Comparison of ENCODE assay signal across 8 mouse cellular contexts in the genomic region with DNA sequence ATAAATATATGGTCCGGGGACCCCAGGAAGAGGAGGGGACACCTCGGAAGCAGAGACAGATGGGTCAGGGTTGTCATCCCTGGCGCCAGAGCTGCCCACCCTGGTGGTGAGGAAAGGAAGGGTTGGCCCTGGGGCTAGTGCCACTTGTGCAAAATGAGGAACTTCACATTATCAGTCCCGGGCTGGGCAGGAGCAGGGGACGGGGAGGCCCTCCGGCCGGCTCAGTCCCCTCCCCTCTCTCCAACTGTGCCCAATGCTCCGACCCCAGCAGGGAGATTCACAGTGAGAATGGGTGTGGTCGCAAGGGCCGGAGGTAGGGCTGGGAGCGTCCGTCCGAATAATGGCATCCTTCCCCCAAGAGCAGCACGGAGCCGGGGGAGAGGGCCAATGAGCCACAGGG. TPM values are rescaled to one million over a fixed set of nuclear protein-coding genes. Genes with fewer than 3 reads are reported as not detected.
DNase-seq lines count a peak whose midpoint lies in the region; ATAC-seq lines count a peak whose summit lies in the region.

No protein-coding gene starts in this region.

- DNase-seq in forebrain, embryonic 14.5 days (ENCODE audit: low spot score), result no peak
- no peak for DNase-seq in neural tube, embryonic 10.5 days (ENCODE audit: extremely low spot score, low spot score)
- DNase-seq in limb, embryonic 11.5 days (ENCODE audit: low spot score), result no peak
- DNase-seq in frontal cortex, adult 2 months (ENCODE audit: extremely low spot score in 1 of 2, low spot score in 1 of 2), result no peak
- no peak for DNase-seq in ovary, postnatal 14 days (ENCODE audit: low spot score)

- H3K27ac ChIP-seq in forebrain, embryonic 14.5 days (ENCODE audit: low read depth, low read length), result no peak overlapping the region
- H3K27ac ChIP-seq in forebrain, embryonic 13.5 days, result no peak overlapping the region
- H3K27ac ChIP-seq in neural tube, embryonic 12.5 days, result no peak overlapping the region
- H3K27ac ChIP-seq in limb, embryonic 11.5 days (replicated peaks; ENCODE audit: low read depth, low read length), result no peak overlapping the region
- H3K27ac ChIP-seq in stomach, embryonic 16.5 days (ENCODE audit: low read length), result peak overlapping the region; percentile 94

- H3K9me3 ChIP-seq in forebrain, embryonic 14.5 days (replicated peaks; ENCODE audit: control insufficient read depth, low read length), result no peaks in the 10 kb centered on the region
- no peaks in the 10 kb centered on the region for H3K9me3 ChIP-seq in forebrain, embryonic 13.5 days (replicated peaks)
- H3K9me3 ChIP-seq in neural tube, embryonic 12.5 days, result no peaks in the 10 kb centered on the region
- no peaks in the 10 kb centered on the region for H3K9me3 ChIP-seq in limb, embryonic 11.5 days (ENCODE audit: control insufficient read depth, low read length)
- H3K9me3 ChIP-seq in stomach, embryonic 16.5 days (replicated peaks; ENCODE audit: control insufficient read depth, low read length), result no peaks in the 10 kb centered on the region

- no peak for ATAC-seq in forebrain, embryonic 14.5 days
- ATAC-seq in forebrain, embryonic 13.5 days, result no peak
- ATAC-seq in neural tube, embryonic 12.5 days (ENCODE audit: low FRiP score, low read depth), result no peak
- no peak for ATAC-seq in limb, embryonic 11.5 days (ENCODE audit: insufficient number of reproducible peaks, low FRiP score, low TSS enrichment, low read depth)
- no peak for ATAC-seq in stomach, embryonic 16.5 days (ENCODE audit: insufficient read depth, low FRiP score)

- 0 out of 2 replicates have a peak overlapping the region, but pooled peaks have one; percentile 19 for H3K4me3 ChIP-seq in forebrain, embryonic 14.5 days (ENCODE audit: low read depth, low read length)
- no peak overlapping the region for H3K4me3 ChIP-seq in forebrain, embryonic 13.5 days
- H3K4me3 ChIP-seq in neural tube, embryonic 12.5 days, result no peak overlapping the region; the same call in 1 of the 2 replicates
- peak overlapping the region; percentile 54; the same call in 1 of the 2 replicates for H3K4me3 ChIP-seq in limb, embryonic 11.5 days (ENCODE audit: low read depth, low read length)
- peak overlapping the region; percentile 73 for H3K4me3 ChIP-seq in stomach, embryonic 16.5 days (replicated peaks; ENCODE audit: low read length)

- H3K36me3 ChIP-seq in forebrain, embryonic 14.5 days (ENCODE audit: control insufficient read depth, insufficient read depth, low read length), result peaks cover 31% of the 10 kb centered on the region
- H3K36me3 ChIP-seq in forebrain, embryonic 13.5 days (ENCODE audit: poor library complexity, severe bottlenecking), result peaks cover 40% of the 10 kb centered on the region
- peaks cover 38% of the 10 kb centered on the region for H3K36me3 ChIP-seq in neural tube, embryonic 12.5 days
- peaks cover 5% of the 10 kb centered on the region; the same call in 1 of the 2 replicates for H3K36me3 ChIP-seq in limb, embryonic 11.5 days (ENCODE audit: control insufficient read depth, insufficient read depth, low read length)
- peaks cover 5% of the 10 kb centered on the region; the same call in 1 of the 2 replicates for H3K36me3 ChIP-seq in stomach, embryonic 16.5 days (ENCODE audit: control insufficient read depth, insufficient read depth, low read length)

- H3K9ac ChIP-seq in forebrain, embryonic 14.5 days (ENCODE audit: low read length), result no peak overlapping the region
- no peak overlapping the region for H3K9ac ChIP-seq in forebrain, embryonic 13.5 days
- no peak overlapping the region for H3K9ac ChIP-seq in neural tube, embryonic 12.5 days
- H3K9ac ChIP-seq in limb, embryonic 11.5 days (ENCODE audit: low read length), result no peak overlapping the region
- H3K9ac ChIP-seq in stomach, embryonic 16.5 days (ENCODE audit: low read length), result peak overlapping the region; percentile 86

- peaks cover 65% of the 10 kb centered on the region for H3K27me3 ChIP-seq in forebrain, embryonic 14.5 days (replicated peaks; ENCODE audit: control insufficient read depth, insufficient read depth, low read length)
- peaks cover 72% of the 10 kb centered on the region for H3K27me3 ChIP-seq in forebrain, embryonic 13.5 days
- H3K27me3 ChIP-seq in neural tube, embryonic 12.5 days (replicated peaks), result peaks cover 75% of the 10 kb centered on the region
- H3K27me3 ChIP-seq in limb, embryonic 11.5 days (ENCODE audit: control insufficient read depth, insufficient read depth, low read length), result peaks cover 58% of the 10 kb centered on the region
- peaks cover 11% of the 10 kb centered on the region for H3K27me3 ChIP-seq in stomach, embryonic 16.5 days (ENCODE audit: control insufficient read depth, insufficient read depth, low read length)

- peaks cover 9% of the 10 kb centered on the region for H3K4me1 ChIP-seq in forebrain, embryonic 14.5 days (ENCODE audit: control insufficient read depth, insufficient read depth, low read length)
- peaks cover 45% of the 10 kb centered on the region for H3K4me1 ChIP-seq in forebrain, embryonic 13.5 days
- peaks cover 47% of the 10 kb centered on the region for H3K4me1 ChIP-seq in neural tube, embryonic 12.5 days
- peaks cover 20% of the 10 kb centered on the region; the same call in 1 of the 2 replicates for H3K4me1 ChIP-seq in limb, embryonic 11.5 days (ENCODE audit: control insufficient read depth, insufficient read depth, low read length)
- H3K4me1 ChIP-seq in stomach, embryonic 16.5 days (ENCODE audit: control insufficient read depth, insufficient read depth, low read length), result peaks cover 56% of the 10 kb centered on the region

- WGBS in forebrain, embryonic 14.5 days, result 13% methylated on average over 15 of the region's 15 CpGs
- WGBS in forebrain, embryonic 13.5 days, result 16% methylated on average over 15 of the region's 15 CpGs
- 9% methylated on average over 15 of the region's 15 CpGs for WGBS in neural tube, embryonic 12.5 days
- WGBS in limb, embryonic 11.5 days, result 15% methylated on average over 15 of the region's 15 CpGs
- WGBS in stomach, embryonic 16.5 days, result 22% methylated on average over 15 of the region's 15 CpGs

- no peak overlapping the region for H3K4me2 ChIP-seq in forebrain, embryonic 14.5 days (ENCODE audit: low read length)
- H3K4me2 ChIP-seq in forebrain, embryonic 13.5 days, result no peak overlapping the region
- peak overlapping the region; percentile 89 for H3K4me2 ChIP-seq in neural tube, embryonic 12.5 days (replicated peaks)
- H3K4me2 ChIP-seq in limb, embryonic 11.5 days (ENCODE audit: low read depth, severe bottlenecking), result peak overlapping the region; percentile 92; the same call in 1 of the 2 replicates
- peak overlapping the region; percentile 88 for H3K4me2 ChIP-seq in stomach, embryonic 16.5 days (ENCODE audit: low read depth, low read length)

RNA-seq across cellular contexts. Expression of gene Hic1, which starts 4.6 kb away (rescaled TPM):
- polyA plus RNA-seq in forebrain, embryonic 14.5 days (2014; fragmentation: Nextera tagmentation; extraction: Ambion mirVana), result 1.3 and 2.0 TPM in 2 replicates
- polyA plus RNA-seq in forebrain, embryonic 13.5 days (2015; fragmentation: Nextera tagmentation; extraction: Ambion mirVana), result 1.2 and 1.5 TPM in 2 replicates
- polyA plus RNA-seq in neural tube, embryonic 12.5 days (2016; fragmentation: Nextera tagmentation; extraction: Ambion mirVana), result 17.1 and 17.8 TPM in 2 replicates
- 4.1 and 4.5 TPM in 2 replicates for polyA plus RNA-seq in limb, embryonic 11.5 days (2014; fragmentation: Nextera tagmentation; extraction: Ambion mirVana)
- polyA plus RNA-seq in stomach, embryonic 16.5 days (2015; fragmentation: Nextera tagmentation; extraction: Ambion mirVana), result 5.1 and 5.9 TPM in 2 replicates
- 4.1 and 4.2 TPM in 2 replicates for polyA plus RNA-seq in frontal cortex, adult 2 months (2012; rRNA removed)

RNA-seq across cellular contexts. Expression of gene Ovca2, which starts 13.9 kb away (rescaled TPM):
- 24.3 and 24.6 TPM in 2 replicates for polyA plus RNA-seq in forebrain, embryonic 14.5 days (2014; fragmentation: Nextera tagmentation; extraction: Ambion mirVana)
- polyA plus RNA-seq in forebrain, embryonic 13.5 days (2015; fragmentation: Nextera tagmentation; extraction: Ambion mirVana), result 22.8 and 25.1 TPM in 2 replicates
- 23.1 and 23.9 TPM in 2 replicates for polyA plus RNA-seq in neural tube, embryonic 12.5 days (2016; fragmentation: Nextera tagmentation; extraction: Ambion mirVana)
- polyA plus RNA-seq in limb, embryonic 11.5 days (2014; fragmentation: Nextera tagmentation; extraction: Ambion mirVana), result 38.2 and 39.8 TPM in 2 replicates
- 19.4 and 23.2 TPM in 2 replicates for polyA plus RNA-seq in stomach, embryonic 16.5 days (2015; fragmentation: Nextera tagmentation; extraction: Ambion mirVana)
- 17.3 and 18.5 TPM in 2 replicates for polyA plus RNA-seq in frontal cortex, adult 2 months (2012; rRNA removed)

RNA-seq across cellular contexts. Expression of gene Dph1, which starts 26.3 kb away (rescaled TPM):
- polyA plus RNA-seq in forebrain, embryonic 14.5 days (2014; fragmentation: Nextera tagmentation; extraction: Ambion mirVana), result 15.9 and 17.6 TPM in 2 replicates
- 13.9 and 15.8 TPM in 2 replicates for polyA plus RNA-seq in forebrain, embryonic 13.5 days (2015; fragmentation: Nextera tagmentation; extraction: Ambion mirVana)
- polyA plus RNA-seq in neural tube, embryonic 12.5 days (2016; fragmentation: Nextera tagmentation; extraction: Ambion mirVana), result 16.7 and 18.4 TPM in 2 replicates
- polyA plus RNA-seq in limb, embryonic 11.5 days (2014; fragmentation: Nextera tagmentation; extraction: Ambion mirVana), result 24.1 and 25.5 TPM in 2 replicates
- 20.6 and 20.7 TPM in 2 replicates for polyA plus RNA-seq in stomach, embryonic 16.5 days (2015; fragmentation: Nextera tagmentation; extraction: Ambion mirVana)
- polyA plus RNA-seq in frontal cortex, adult 2 months (2012; rRNA removed), result 21.2 and 22.2 TPM in 2 replicates

RNA-seq across cellular contexts. Expression of gene Rtn4rl1, which starts 28.8 kb away (rescaled TPM):
- 5.0 and 7.4 TPM in 2 replicates for polyA plus RNA-seq in forebrain, embryonic 14.5 days (2014; fragmentation: Nextera tagmentation; extraction: Ambion mirVana)
- 2.2 and 2.6 TPM in 2 replicates for polyA plus RNA-seq in forebrain, embryonic 13.5 days (2015; fragmentation: Nextera tagmentation; extraction: Ambion mirVana)
- 9.9 and 14.5 TPM in 2 replicates for polyA plus RNA-seq in neural tube, embryonic 12.5 days (2016; fragmentation: Nextera tagmentation; extraction: Ambion mirVana)
- 0.75 and 0.78 TPM in 2 replicates for polyA plus RNA-seq in limb, embryonic 11.5 days (2014; fragmentation: Nextera tagmentation; extraction: Ambion mirVana)
- polyA plus RNA-seq in stomach, embryonic 16.5 days (2015; fragmentation: Nextera tagmentation; extraction: Ambion mirVana), result 1.3 and 1.4 TPM in 2 replicates
- polyA plus RNA-seq in frontal cortex, adult 2 months (2012; rRNA removed), result 25.3 and 28.1 TPM in 2 replicates

Comparison
In these comparisons a context has a peak if more than half of its experiments do, and no peak if none do; other contexts are left out.
1. H3K4me3 ChIP-seq: peak in forebrain, embryonic 14.5 days (single experiment), limb, embryonic 11.5 days (single experiment) and stomach, embryonic 16.5 days (single experiment); none in forebrain, embryonic 13.5 days (single experiment) and neural tube, embryonic 12.5 days (single experiment).
2. H3K4me2 ChIP-seq: peak in neural tube, embryonic 12.5 days (single experiment), limb, embryonic 11.5 days (single experiment) and stomach, embryonic 16.5 days (single experiment); none in forebrain, embryonic 14.5 days (single experiment) and forebrain, embryonic 13.5 days (single experiment).